Mouse (Mus musculus): ENCODE data around the gene Cnst. TPM values are rescaled to one million over a fixed set of nuclear protein-coding genes. Genes with fewer than 3 reads are reported as not detected.

The Cnst gene
- polyA plus RNA-seq, 1 experiment: 28.3 TPM

DNA sequence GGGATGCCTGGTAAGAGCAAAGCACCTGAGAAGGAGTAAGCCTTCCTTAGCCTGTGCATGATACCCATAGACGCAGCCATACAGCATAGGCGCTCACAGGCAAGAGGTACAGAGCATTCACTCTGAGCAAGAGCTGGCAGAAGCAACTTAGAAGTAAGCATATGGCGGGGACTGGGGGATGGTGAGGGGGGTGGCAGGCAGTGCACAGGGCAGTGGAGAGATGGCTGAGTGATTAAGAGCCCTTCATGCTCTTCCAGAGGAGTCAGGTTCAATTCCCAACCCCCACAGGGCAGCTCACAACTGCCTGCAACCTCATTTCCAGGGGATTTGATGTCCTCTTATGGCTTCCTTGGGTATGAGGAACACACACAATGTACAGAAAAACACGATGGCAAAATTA lies 17.0 kb downstream of the Cnst start:
- H3K27me3 ChIP-seq (ENCODE audit: control insufficient read depth, insufficient read depth, low read length): no peaks in the 10 kb centered on the region
- H3K36me3 ChIP-seq (ENCODE audit: control insufficient read depth, insufficient read depth, low read length): no peaks in the 10 kb centered on the region
- TF ChIP-seq CTCF (IDR thresholded peaks at IDR 0.05; ENCODE audit: borderline replicate concordance, control insufficient read depth, extremely low read depth, insufficient read depth, low read length, poor library complexity): no peak
- TF ChIP-seq POLR2A (IDR thresholded peaks at IDR 0.05; ENCODE audit: control insufficient read depth, extremely low read depth, insufficient read depth, low read length, poor library complexity): no peak
- 95% methylated on average over 4 of the region's 4 CpGs for WGBS
- peaks cover 6% of the 10 kb centered on the region; the same call in 1 of the 2 replicates for H3K4me1 ChIP-seq (replicated peaks; ENCODE audit: control insufficient read depth, insufficient read depth, low read length)
- H3K4me3 ChIP-seq (ENCODE audit: control insufficient read depth, insufficient read depth, low read length): no peak overlapping the region
- no peak overlapping the region for H3K27ac ChIP-seq (ENCODE audit: control insufficient read depth, insufficient read depth, low read length)
- no peak for DNase-seq

DNA sequence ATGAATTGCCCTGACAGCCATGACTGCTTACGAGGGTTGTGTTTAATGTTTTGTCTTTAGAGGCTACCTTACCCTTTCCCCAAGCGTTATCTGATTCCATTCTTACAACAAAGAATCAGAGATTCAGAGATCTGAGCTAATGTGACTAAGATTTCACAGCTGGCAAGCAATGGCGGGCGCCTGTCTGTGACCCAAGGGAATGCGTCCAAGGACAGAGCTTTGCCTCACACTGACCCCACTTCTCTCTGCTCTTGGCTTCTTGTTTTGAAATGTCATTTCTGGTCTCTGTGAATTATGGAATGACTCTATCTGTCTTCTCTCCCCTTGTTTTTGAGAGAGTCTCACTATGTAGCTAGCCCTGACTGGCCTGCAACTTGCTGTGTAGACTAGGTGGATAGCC lies 17.8 kb downstream of the Cnst start:
- Histone ChIP-seq H3K4me3 (ENCODE audit: control insufficient read depth, insufficient read depth, low read length) (no peak overlapping the region), H3K36me3 (ENCODE audit: control insufficient read depth, insufficient read depth, low read length) (no peaks in the 10 kb centered on the region), H3K27ac (ENCODE audit: control insufficient read depth, insufficient read depth, low read length) (no peak overlapping the region), H3K4me1 (replicated peaks; ENCODE audit: control insufficient read depth, insufficient read depth, low read length) (peaks cover 6% of the 10 kb centered on the region; the same call in 1 of the 2 replicates), H3K27me3 (ENCODE audit: control insufficient read depth, insufficient read depth, low read length) (no peaks in the 10 kb centered on the region)
- 92% methylated on average over 5 of the region's 5 CpGs for WGBS
- TF ChIP-seq CTCF (IDR thresholded peaks at IDR 0.05; ENCODE audit: borderline replicate concordance, control insufficient read depth, extremely low read depth, insufficient read depth, low read length, poor library complexity): no peak
- no peak for TF ChIP-seq POLR2A (IDR thresholded peaks at IDR 0.05; ENCODE audit: control insufficient read depth, extremely low read depth, insufficient read depth, low read length, poor library complexity)
- no peak for DNase-seq

DNA sequence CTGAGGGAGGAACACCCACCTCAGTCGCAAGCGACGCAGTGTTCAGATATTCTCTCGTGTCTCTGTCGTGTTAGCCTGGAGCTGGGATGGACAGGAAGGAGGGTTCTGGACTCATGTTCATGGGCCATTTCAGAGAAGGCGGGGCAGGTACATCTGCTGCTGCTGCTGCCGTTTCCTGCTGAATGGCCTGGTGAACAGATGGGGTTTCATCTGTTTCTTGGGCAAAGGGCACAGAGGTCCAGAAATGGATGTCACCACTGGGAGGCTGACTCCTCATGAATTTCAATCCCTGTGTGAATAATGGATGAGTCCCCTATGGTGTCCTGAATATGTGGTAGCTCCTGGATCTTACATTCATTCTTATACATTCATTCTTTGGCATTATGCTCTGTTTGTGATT lies 21.4 kb downstream of the Cnst start:
- Histone ChIP-seq H3K4me3 (ENCODE audit: control insufficient read depth, insufficient read depth, low read length) (no peak overlapping the region), H3K27ac (ENCODE audit: control insufficient read depth, insufficient read depth, low read length) (no peak overlapping the region)
- WGBS: 91% methylated on average over 7 of the region's 7 CpGs

DNA sequence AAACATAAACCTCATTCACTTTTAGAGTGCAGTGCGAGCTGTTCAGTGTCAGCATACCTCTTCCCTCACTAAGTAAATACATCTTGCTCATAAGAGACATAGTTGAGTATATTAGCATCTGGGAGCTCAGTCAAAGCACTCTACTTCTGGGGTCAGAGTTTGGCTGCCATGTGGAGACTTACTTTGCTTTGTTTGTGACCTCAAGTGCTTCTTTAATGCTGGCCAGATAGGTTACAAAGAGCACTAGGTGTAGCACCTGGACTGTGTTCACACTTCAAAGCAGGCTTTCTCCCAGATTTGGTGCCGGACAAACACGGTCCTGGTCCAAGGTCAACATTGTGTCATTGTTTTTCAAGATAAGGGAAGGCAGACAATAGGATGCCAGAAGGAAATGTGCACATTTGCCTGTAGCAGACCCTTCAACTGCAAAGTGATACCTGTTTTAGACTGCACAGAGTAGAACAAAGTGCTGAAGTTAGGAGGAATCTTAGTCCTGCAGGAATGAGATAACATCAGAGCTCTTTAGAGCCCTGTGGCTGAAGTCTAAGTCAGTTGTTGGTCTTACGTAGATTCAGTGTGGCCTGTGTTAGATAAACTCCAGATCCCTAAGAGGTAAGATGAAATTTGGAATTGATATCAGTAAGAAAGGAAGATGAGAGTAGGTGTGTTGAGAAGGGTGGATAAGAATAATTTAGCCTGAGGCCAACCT lies 22.7 kb downstream of the Cnst start:
- no peak overlapping the region for H3K4me3 ChIP-seq (ENCODE audit: control insufficient read depth, insufficient read depth, low read length)
- no peaks in the 10 kb centered on the region for H3K27me3 ChIP-seq (ENCODE audit: control insufficient read depth, insufficient read depth, low read length)
- TF ChIP-seq CTCF (IDR thresholded peaks at IDR 0.05; ENCODE audit: borderline replicate concordance, control insufficient read depth, extremely low read depth, insufficient read depth, low read length, poor library complexity): no peak
- no peak for TF ChIP-seq POLR2A (IDR thresholded peaks at IDR 0.05; ENCODE audit: control insufficient read depth, extremely low read depth, insufficient read depth, low read length, poor library complexity)
- H3K4me1 ChIP-seq (replicated peaks; ENCODE audit: control insufficient read depth, insufficient read depth, low read length): peaks cover 6% of the 10 kb centered on the region; the same call in 1 of the 2 replicates
- WGBS: 91% methylated on average over 4 of the region's 4 CpGs
- no peak for DNase-seq
- no peaks in the 10 kb centered on the region for H3K36me3 ChIP-seq (ENCODE audit: control insufficient read depth, insufficient read depth, low read length)
- H3K27ac ChIP-seq (ENCODE audit: control insufficient read depth, insufficient read depth, low read length): no peak overlapping the region

More for the DNA sequence above, 21.4 kb downstream of the Cnst start:
- Histone ChIP-seq H3K27me3 (ENCODE audit: control insufficient read depth, insufficient read depth, low read length) (no peaks in the 10 kb centered on the region), H3K36me3 (ENCODE audit: control insufficient read depth, insufficient read depth, low read length) (no peaks in the 10 kb centered on the region), H3K4me1 (replicated peaks; ENCODE audit: control insufficient read depth, insufficient read depth, low read length) (peaks cover 6% of the 10 kb centered on the region; the same call in 1 of the 2 replicates)
- TF ChIP-seq CTCF (IDR thresholded peaks at IDR 0.05; ENCODE audit: borderline replicate concordance, control insufficient read depth, extremely low read depth, insufficient read depth, low read length, poor library complexity): no peak
- TF ChIP-seq POLR2A (IDR thresholded peaks at IDR 0.05; ENCODE audit: control insufficient read depth, extremely low read depth, insufficient read depth, low read length, poor library complexity): no peak
- no peak for DNase-seq

DNA sequence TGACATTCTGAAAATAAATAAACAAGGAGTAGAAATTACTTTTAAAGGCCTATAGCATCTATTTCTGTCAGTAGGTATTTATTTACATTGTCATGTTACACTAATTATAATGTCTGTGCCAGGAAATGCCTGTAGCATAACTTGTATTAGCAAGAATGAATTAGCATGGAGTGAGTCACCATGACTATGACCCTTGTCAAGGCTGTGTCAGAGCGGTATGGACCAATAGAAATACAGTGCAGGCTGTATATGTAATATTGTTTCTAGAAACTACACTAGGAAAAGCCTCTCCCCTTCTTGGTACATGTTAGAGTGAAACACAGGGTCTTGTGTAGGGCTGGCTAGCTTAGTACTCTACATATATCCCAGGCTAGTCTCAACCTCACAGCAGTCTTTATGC lies 24.3 kb downstream of the Cnst start:
- H3K27ac ChIP-seq (ENCODE audit: control insufficient read depth, insufficient read depth, low read length): no peak overlapping the region
- H3K27me3 ChIP-seq (ENCODE audit: control insufficient read depth, insufficient read depth, low read length): no peaks in the 10 kb centered on the region
- no peak overlapping the region for H3K4me3 ChIP-seq (ENCODE audit: control insufficient read depth, insufficient read depth, low read length)
- TF ChIP-seq POLR2A (IDR thresholded peaks at IDR 0.05; ENCODE audit: control insufficient read depth, extremely low read depth, insufficient read depth, low read length, poor library complexity) (no peak), CTCF (IDR thresholded peaks at IDR 0.05; ENCODE audit: borderline replicate concordance, control insufficient read depth, extremely low read depth, insufficient read depth, low read length, poor library complexity) (no peak)
- H3K36me3 ChIP-seq (ENCODE audit: control insufficient read depth, insufficient read depth, low read length): no peaks in the 10 kb centered on the region
- 92% methylated on average over 1 of the region's 1 CpGs for WGBS
- no peak for DNase-seq
- peaks cover 6% of the 10 kb centered on the region; the same call in 1 of the 2 replicates for H3K4me1 ChIP-seq (replicated peaks; ENCODE audit: control insufficient read depth, insufficient read depth, low read length)

DNA sequence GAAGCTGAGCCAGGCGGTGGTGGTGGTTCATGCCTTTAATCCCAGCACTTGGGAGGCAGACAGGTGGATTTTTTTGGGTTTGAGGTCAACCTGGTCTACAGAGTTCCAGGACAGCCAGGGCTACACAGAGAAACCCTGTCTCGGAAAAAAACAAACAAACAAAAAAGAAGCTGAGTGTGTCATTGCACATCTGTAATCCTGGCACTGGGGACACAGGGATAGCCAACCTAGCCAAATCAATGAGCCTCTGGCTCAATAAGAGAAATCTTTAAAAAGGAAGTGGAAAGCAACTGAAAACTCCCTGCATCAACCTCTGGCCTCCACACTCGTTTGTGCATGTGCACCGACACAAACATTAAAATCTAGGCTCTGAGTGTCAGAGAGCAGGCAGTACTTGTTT lies 25.5 kb downstream of the Cnst start:
- TF ChIP-seq POLR2A (IDR thresholded peaks at IDR 0.05; ENCODE audit: control insufficient read depth, extremely low read depth, insufficient read depth, low read length, poor library complexity) (no peak), CTCF (IDR thresholded peaks at IDR 0.05; ENCODE audit: borderline replicate concordance, control insufficient read depth, extremely low read depth, insufficient read depth, low read length, poor library complexity) (no peak)
- DNase-seq: no peak
- WGBS: 86% methylated on average over 4 of the region's 4 CpGs
- Histone ChIP-seq H3K4me3 (ENCODE audit: control insufficient read depth, insufficient read depth, low read length) (no peak overlapping the region), H3K27ac (ENCODE audit: control insufficient read depth, insufficient read depth, low read length) (no peak overlapping the region), H3K4me1 (replicated peaks; ENCODE audit: control insufficient read depth, insufficient read depth, low read length) (peaks cover 3% of the 10 kb centered on the region; the same call in 1 of the 2 replicates), H3K36me3 (ENCODE audit: control insufficient read depth, insufficient read depth, low read length) (no peaks in the 10 kb centered on the region), H3K27me3 (ENCODE audit: control insufficient read depth, insufficient read depth, low read length) (no peaks in the 10 kb centered on the region)

Measured in thymus, adult 2 months (tissue).